Mouse (Mus musculus): Measurements from ENCODE around the gene Fam214b. TPM values are rescaled to one million over a fixed set of nuclear protein-coding genes. Genes with fewer than 3 reads are reported as not detected.
A peak's percentile ranks its signal among the peaks of the same experiment; 100 is the strongest.

Gene Fam214b
- total and polyA plus RNA-seq, 2 experiments, result 4.0 to 6.2 TPM

- H3K9ac ChIP-seq (ENCODE audit: low read depth, low read length), result peak within 1 kb of the TSS; percentile 77
- 6% methylated on average over 42 of the region's 42 CpGs for WGBS
- peak; percentile 88 for DNase-seq (ENCODE audit: extremely low read depth, low read depth, low spot score)
- H3K79me2 ChIP-seq (ENCODE audit: control insufficient read depth, insufficient read depth, low read length), result no peaks in the 10 kb centered on the region; the same call in 1 of the 2 replicates
- H3K27me3 ChIP-seq (ENCODE audit: control insufficient read depth, insufficient read depth, low read length), result no peaks in the 10 kb centered on the region
- peak within 1 kb of the TSS; percentile 76 for H3K4me3 ChIP-seq (ENCODE audit: insufficient read depth, low read depth, low read length)
- peaks cover 11% of the 10 kb centered on the region for H3K4me1 ChIP-seq (ENCODE audit: control insufficient read depth, insufficient read depth, low read length)
- peak; percentile 95 for TF ChIP-seq CTCF (IDR thresholded peaks at IDR 0.05; ENCODE audit: low read depth, low read length)
- TF ChIP-seq POLR2A (IDR thresholded peaks at IDR 0.05; ENCODE audit: extremely low read depth, insufficient read depth, low read length), result no peak
- H3K36me3 ChIP-seq (ENCODE audit: control insufficient read depth, insufficient read depth, low read length), result peaks cover 6% of the 10 kb centered on the region; the same call in 1 of the 2 replicates
- peak within 1 kb of the TSS; percentile 94 for H3K27ac ChIP-seq (replicated peaks; ENCODE audit: insufficient read depth, low read depth, low read length)
Observed at GRCm38 (mm10) chr4:43025084-43025960, 20.7 kb downstream of the Fam214b start, which contains the start of gene Pigo. Gene Pigo (minus strand): TSS chr4:43025819.

- no peak overlapping the region for H3K27ac ChIP-seq (replicated peaks; ENCODE audit: insufficient read depth, low read depth, low read length)
Observed at GRCm38 (mm10) chr4:43024673-43025072, 21.3 kb downstream of the Fam214b start.

GRCm38 (mm10) chr4:43021341-43021740, 24.7 kb downstream of the Fam214b start:
- Histone ChIP-seq H3K9ac (ENCODE audit: low read depth, low read length) (no peak overlapping the region), H3K4me1 (ENCODE audit: control insufficient read depth, insufficient read depth, low read length) (peaks cover 9% of the 10 kb centered on the region), H3K79me2 (ENCODE audit: control insufficient read depth, insufficient read depth, low read length) (no peaks in the 10 kb centered on the region), H3K4me3 (ENCODE audit: insufficient read depth, low read depth, low read length) (no peak overlapping the region), H3K27me3 (ENCODE audit: control insufficient read depth, insufficient read depth, low read length) (no peaks in the 10 kb centered on the region), H3K27ac (replicated peaks; ENCODE audit: insufficient read depth, low read depth, low read length) (no peak overlapping the region), H3K36me3 (ENCODE audit: control insufficient read depth, insufficient read depth, low read length) (peaks cover 7% of the 10 kb centered on the region; the same call in 1 of the 2 replicates)
- WGBS, result 89% methylated on average over 17 of the region's 17 CpGs
- TF ChIP-seq POLR2A (IDR thresholded peaks at IDR 0.05; ENCODE audit: extremely low read depth, insufficient read depth, low read length) (no peak), CTCF (IDR thresholded peaks at IDR 0.05; ENCODE audit: low read depth, low read length) (no peak)
- DNase-seq (ENCODE audit: extremely low read depth, low read depth, low spot score), result no peak

More at GRCm38 (mm10) chr4:43024673-43025072, 21.3 kb downstream of the Fam214b start:
- 79% methylated on average over 14 of the region's 14 CpGs for WGBS
- peak overlapping the region; percentile 9; the same call in 1 of the 2 replicates for H3K4me3 ChIP-seq (ENCODE audit: insufficient read depth, low read depth, low read length)
- TF ChIP-seq CTCF (IDR thresholded peaks at IDR 0.05; ENCODE audit: low read depth, low read length) (no peak), POLR2A (IDR thresholded peaks at IDR 0.05; ENCODE audit: extremely low read depth, insufficient read depth, low read length) (no peak)
- no peak overlapping the region for H3K9ac ChIP-seq (ENCODE audit: low read depth, low read length)
- no peaks in the 10 kb centered on the region for H3K79me2 ChIP-seq (ENCODE audit: control insufficient read depth, insufficient read depth, low read length)
- no peaks in the 10 kb centered on the region for H3K27me3 ChIP-seq (ENCODE audit: control insufficient read depth, insufficient read depth, low read length)
- H3K4me1 ChIP-seq (ENCODE audit: control insufficient read depth, insufficient read depth, low read length), result peaks cover 9% of the 10 kb centered on the region
- DNase-seq (ENCODE audit: extremely low read depth, low read depth, low spot score), result no peak
- peaks cover 6% of the 10 kb centered on the region; the same call in 1 of the 2 replicates for H3K36me3 ChIP-seq (ENCODE audit: control insufficient read depth, insufficient read depth, low read length)

GRCm38 (mm10) chr4:43020876-43021275, 25.1 kb downstream of the Fam214b start:
- 95% methylated on average over 16 of the region's 16 CpGs for WGBS
- Histone ChIP-seq H3K27me3 (ENCODE audit: control insufficient read depth, insufficient read depth, low read length) (no peaks in the 10 kb centered on the region), H3K4me1 (ENCODE audit: control insufficient read depth, insufficient read depth, low read length) (peaks cover 9% of the 10 kb centered on the region), H3K4me3 (ENCODE audit: insufficient read depth, low read depth, low read length) (no peak overlapping the region), H3K27ac (replicated peaks; ENCODE audit: insufficient read depth, low read depth, low read length) (no peak overlapping the region), H3K79me2 (ENCODE audit: control insufficient read depth, insufficient read depth, low read length) (no peaks in the 10 kb centered on the region), H3K36me3 (ENCODE audit: control insufficient read depth, insufficient read depth, low read length) (peaks cover 7% of the 10 kb centered on the region; the same call in 1 of the 2 replicates), H3K9ac (ENCODE audit: low read depth, low read length) (no peak overlapping the region)
- TF ChIP-seq POLR2A (IDR thresholded peaks at IDR 0.05; ENCODE audit: extremely low read depth, insufficient read depth, low read length), result no peak
- TF ChIP-seq CTCF (IDR thresholded peaks at IDR 0.05; ENCODE audit: low read depth, low read length), result no peak
- no peak for DNase-seq (ENCODE audit: extremely low read depth, low read depth, low spot score)

- no peak for TF ChIP-seq POLR2A (IDR thresholded peaks at IDR 0.05; ENCODE audit: extremely low read depth, insufficient read depth, low read length)
- no peak for DNase-seq (ENCODE audit: extremely low read depth, low read depth, low spot score)
- no peak overlapping the region for H3K27ac ChIP-seq (replicated peaks; ENCODE audit: insufficient read depth, low read depth, low read length)
- H3K4me1 ChIP-seq (ENCODE audit: control insufficient read depth, insufficient read depth, low read length), result peaks cover 6% of the 10 kb centered on the region
- H3K36me3 ChIP-seq (ENCODE audit: control insufficient read depth, insufficient read depth, low read length), result peaks cover 7% of the 10 kb centered on the region; the same call in 1 of the 2 replicates
- no peak overlapping the region for H3K4me3 ChIP-seq (ENCODE audit: insufficient read depth, low read depth, low read length)
- no peaks in the 10 kb centered on the region for H3K27me3 ChIP-seq (ENCODE audit: control insufficient read depth, insufficient read depth, low read length)
- no peak overlapping the region for H3K9ac ChIP-seq (ENCODE audit: low read depth, low read length)
- WGBS, result 96% methylated on average over 23 of the region's 23 CpGs
- H3K79me2 ChIP-seq (ENCODE audit: control insufficient read depth, insufficient read depth, low read length), result no peaks in the 10 kb centered on the region
Observed at GRCm38 (mm10) chr4:43019641-43020465, 26.2 kb downstream of the Fam214b start.

Data from liver, adult 2 months (tissue).